Mouse (Mus musculus) lung, postnatal 4 days (tissue): ENCODE measurements around the gene Acot12.
"Not testable (repeated sequence)": the region's sequence is repeated elsewhere in the genome, so short reads cannot be mapped to it uniquely, and the experiment has no call there.

Experiments used
- DNase-seq, 2 experiments: peaks; one replicate each; pipeline ENCODE4 v3.0.0; 2021

Gene Acot12

DNA sequence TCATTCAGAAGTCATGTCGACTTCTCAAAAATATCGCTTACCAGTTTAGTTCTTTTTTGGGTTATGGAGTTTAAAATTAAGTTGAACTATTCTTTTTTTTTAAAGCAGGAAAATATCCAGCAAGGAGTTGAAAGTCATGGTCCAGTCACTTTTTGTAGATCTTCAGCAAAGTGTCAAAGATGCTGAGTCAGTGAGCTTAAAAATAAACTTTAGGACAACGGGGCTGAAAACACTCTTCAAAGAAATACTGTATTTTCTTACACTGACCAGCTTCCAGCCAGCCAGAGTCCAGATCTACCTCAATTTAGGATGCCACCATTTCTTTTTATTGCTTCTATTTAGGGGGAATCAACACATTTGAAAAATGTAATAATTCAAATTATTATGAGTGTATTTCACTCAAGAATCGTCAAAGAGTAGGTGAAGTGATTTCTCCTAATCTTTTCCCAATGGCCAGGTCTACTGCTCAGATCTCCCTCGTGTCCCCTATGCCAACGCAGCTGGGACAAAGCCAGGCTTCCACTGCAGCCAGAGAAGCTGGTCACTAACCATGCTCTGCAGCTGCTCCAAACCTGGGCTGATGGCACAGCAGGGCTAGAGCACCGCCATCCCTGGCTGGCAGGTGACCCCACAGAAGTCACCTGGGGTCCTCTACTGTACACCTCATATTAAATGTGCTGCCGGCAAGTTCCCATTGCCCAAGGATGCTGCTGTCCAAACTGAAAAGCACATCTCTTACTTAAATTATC is 19.2 kb downstream of the Acot12 start:
- DNase-seq, result no peak

DNA sequence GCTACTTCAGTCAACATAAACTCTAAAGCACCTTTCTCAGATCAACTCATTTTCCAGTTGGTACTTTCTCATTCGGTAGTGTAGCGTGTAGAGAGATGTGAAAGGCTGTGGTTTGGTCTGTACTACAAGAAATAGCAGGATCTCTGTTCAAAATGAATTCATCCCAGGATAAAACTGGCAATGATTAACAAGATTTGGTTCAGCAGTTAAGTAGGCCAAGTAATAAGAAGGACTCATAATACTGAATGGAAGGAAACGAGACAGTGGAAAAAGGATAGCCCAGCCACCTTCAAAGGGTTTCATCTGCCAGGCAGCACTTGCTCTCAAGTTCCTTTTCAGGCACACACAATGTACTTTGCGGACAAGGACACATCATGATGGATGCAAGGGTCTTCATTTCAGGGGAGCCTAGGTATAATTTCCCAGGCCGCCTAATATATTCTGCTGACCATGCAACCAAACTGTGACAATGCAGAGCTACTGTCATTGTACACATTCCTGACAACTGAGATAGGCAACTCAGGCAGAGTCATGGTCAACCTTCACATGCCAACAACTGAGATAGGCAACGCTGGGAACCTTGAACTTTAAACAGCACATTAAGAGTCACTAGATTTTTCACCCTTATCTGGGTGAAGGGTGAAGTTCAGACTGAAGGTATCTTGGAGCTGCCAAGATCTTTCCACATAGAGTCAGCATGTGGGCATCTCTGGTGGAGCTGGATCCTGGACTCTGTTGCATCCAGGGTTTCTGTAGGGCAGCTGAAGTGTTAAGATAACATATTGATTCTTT is 20.5 kb downstream of the Acot12 start:
- no peak for DNase-seq

GRCm38 (mm10) chr13:91763654-91764053 is 22.3 kb downstream of the Acot12 start:
- DNase-seq, result not testable (repeated sequence)

- DNase-seq, result no peak
Measured at GRCm38 (mm10) chr13:91765627-91766026, 24.3 kb downstream of the Acot12 start.

- no peak for DNase-seq
Measured at GRCm38 (mm10) chr13:91768683-91769651, 27.7 kb downstream of the Acot12 start.

DNA sequence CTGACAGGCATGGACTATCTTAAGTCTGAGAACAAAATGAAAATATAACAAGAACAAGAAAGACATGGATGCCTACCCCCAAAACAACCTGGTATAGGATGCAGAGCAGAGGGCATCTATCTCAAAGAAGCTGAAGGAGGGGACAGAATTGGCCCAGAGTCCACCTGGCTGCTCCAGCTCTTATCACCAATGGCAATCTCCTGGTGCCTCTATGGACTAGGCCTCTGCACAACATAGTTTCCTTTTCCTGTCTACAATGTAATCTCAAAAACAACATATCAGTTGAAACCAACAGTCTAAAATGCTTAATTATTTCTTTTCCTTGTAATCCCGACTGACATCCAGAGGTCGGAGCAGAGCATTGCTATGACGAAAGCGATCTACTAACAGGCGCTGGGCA is 36.8 kb downstream of the Acot12 start:
- DNase-seq, result no peak

GRCm38 (mm10) chr13:91779892-91780291 is 38.6 kb downstream of the Acot12 start:
- DNase-seq, result no peak

GRCm38 (mm10) chr13:91792035-91792434 is 50.7 kb downstream of the Acot12 start:
- DNase-seq, result peak; percentile 6 to 32

DNA sequence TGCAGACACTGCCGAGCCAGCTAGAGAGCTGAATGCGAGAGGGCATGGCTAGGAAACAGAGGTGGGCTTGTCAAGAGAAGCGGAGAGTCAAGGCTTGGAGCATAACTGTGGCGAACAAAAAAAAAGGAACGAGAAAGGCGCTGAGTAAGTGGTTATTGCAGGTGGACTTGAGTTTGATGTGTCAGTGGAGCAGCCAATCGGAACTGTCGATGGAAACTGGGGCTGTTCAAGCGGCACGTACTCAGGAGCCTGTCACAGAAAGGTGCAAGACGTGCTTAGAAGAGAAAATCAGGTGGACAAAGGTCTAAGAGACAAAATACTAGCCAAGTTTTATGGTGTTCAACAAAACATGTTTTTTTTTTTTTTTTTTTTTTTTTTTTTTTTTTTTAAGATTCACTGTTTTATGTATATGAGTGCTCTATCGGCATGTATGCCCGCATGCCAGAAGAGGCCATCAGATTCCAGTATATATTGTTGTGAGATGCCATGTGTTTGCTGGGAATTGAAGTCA is 53.7 kb downstream of the Acot12 start:
- DNase-seq, result no peak

- DNase-seq, result no peak
Measured at GRCm38 (mm10) chr13:91795593-91795992, 54.3 kb downstream of the Acot12 start.

DNA sequence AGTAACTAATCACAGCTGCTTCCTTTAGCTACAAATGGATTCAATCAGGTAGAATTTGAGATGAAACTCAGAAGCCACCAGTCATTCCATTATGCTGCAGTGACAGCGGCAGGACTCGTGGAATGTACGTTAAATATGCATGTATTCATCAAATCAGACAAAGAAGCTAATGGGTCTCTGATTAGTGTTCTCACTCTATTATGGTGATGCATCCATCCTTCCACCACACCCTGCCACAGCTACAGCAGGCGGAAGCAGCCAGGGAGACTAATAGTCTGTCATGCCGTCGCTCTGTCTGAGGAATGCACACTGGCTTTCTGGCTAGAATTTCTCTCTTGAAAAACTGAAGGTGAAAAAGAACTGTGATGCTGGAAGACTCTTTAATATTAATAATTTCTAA is 54.7 kb downstream of the Acot12 start:
- no peak for DNase-seq

DNA sequence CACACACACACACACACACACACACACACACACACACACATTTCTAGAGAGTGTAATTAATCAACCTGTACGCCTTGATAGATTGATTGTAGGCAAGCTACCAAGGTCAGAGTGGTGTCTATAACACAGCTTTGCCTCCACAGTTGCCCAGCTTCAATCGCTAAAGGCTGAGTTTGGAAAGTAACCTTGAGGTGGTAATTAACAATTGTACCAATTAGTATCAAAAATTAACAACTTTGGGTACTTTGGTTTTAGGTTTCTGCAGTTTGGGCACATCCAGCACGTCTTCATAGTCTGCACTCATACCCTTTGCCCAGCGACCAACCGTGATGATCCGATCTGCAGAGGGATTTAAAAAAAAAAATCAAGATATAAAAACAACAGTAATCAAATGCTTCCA is 55.6 kb downstream of the Acot12 start:
- DNase-seq, result no peak

DNA sequence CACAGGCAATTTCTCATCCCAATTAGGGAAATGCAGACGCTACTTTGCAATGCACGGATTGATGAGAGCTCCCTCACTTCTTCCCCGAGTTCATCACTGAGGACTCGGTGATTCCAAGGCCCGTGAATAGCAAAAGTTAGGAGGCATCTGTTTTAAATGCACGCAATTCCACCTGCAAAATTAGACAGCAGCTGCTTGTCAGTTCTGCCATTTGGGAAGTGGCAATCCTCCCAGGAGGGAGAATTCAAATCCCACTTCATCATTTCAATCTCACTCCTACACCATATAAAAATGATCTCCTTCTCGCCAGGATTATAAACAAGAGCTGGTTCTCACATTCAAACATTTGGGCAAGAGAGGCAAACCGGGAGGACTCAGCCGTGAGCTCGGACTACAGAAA is 56.1 kb downstream of the Acot12 start:
- DNase-seq, result no peak

DNA sequence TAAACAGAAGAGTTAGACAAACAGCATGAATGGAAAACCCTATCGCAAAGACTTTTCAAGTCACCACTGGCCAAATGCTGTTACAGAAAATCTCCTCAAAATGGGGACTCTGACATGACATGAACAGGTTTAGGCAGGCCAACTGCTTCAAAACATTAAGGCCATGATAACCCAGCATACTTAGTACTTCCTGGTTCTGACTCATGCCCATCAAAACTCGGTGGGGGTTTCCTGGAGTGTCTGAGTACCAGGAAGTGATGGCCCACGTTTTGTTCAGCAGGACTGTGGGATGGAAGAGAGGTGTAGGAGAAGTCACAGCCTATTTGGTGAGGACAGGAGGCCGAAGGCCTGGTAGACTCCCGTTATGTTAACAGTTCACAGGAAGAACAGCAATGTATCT is 60.4 kb downstream of the Acot12 start:
- no peak for DNase-seq

GRCm38 (mm10) chr13:91807155-91807839 is 66.0 kb downstream of the Acot12 start, which contains the start of gene Zcchc9:
Gene Zcchc9, minus strand, starts transcription at chr13:91807705.
- DNase-seq, result peak; percentile 91 to 92

- peak in 1 of 2 experiments; percentile 9 for DNase-seq
Measured at GRCm38 (mm10) chr13:91807874-91808575, 66.7 kb downstream of the Acot12 start.

- DNase-seq, result no peak
Measured at GRCm38 (mm10) chr13:91809476-91809875, 68.2 kb downstream of the Acot12 start.

- DNase-seq, result no peak
Measured at GRCm38 (mm10) chr13:91814670-91815069, 73.4 kb downstream of the Acot12 start.

DNA sequence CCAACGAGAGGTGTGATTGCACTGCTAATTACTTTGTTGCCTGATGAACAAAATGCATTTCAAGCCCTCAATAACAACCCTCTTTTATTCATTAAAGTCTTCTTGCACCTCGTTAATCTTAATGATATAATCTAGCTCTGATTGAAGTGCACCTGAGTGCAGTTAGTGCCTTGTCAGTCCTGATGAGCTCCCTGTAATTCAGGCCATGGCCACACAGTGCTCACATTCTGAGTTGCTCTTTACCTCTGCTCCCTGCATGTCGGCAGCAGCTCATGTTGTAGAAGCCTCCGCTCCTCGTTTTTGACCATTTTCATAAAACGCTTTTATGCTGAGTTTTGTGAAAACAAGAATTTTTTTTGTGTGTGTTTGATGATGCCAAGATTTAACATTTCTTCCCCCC is 82.4 kb downstream of the Acot12 start:
- DNase-seq, result no peak

- peak; percentile 28 to 39 for DNase-seq
Measured at GRCm38 (mm10) chr13:91824845-91825550, 83.7 kb downstream of the Acot12 start.

DNA sequence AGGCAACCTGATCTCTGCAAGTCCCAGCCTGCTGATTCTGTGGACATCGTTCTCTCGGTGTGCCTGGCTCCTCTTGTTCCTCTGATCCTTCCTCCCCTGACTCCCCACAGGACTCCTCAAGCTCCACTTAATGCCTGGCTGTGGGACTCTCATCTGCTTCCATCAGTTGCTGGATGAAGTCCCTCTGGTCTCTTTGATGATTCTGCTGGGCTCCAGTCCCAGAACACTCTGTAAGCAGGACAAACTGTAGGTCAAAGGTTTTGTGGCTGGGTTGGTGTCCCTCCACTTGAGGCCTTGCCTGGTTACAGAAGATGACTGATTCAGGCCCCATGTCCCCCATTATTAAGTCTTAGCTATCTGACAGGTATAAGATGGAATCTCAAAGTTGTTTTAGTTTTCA is 84.8 kb downstream of the Acot12 start:
- DNase-seq, result no peak
